13 mouse cellular contexts compared by ENCODE assay signal in genomic region chr6:39072664-39073063, GRCm38 (mm10). TPM values are rescaled to one million over a fixed set of nuclear protein-coding genes. Genes with fewer than 3 reads are reported as not detected.
DNase-seq lines count a peak whose midpoint lies in the region; ATAC-seq and TF ChIP-seq lines count a peak whose summit lies in the region.
"Had no signal": no experiment of that assay in that cellular context is flagged by ENCODE, and none has a peak within 500 bp of the region (broad histone marks: within the 10 kb centered on the region; RNA-seq: fewer than 3 reads in every experiment).

No protein-coding gene starts in this region.

- ATAC-seq in embryonic facial prominence, embryonic 11.5 days (replicated peaks; ENCODE audit: insufficient number of reproducible peaks, low FRiP score, low TSS enrichment, low read depth): no peak
- no peak for ATAC-seq in kidney, postnatal 0 days (replicated peaks; ENCODE audit: low FRiP score, low read depth)
- ATAC-seq in kidney, embryonic 14.5 days (ENCODE audit: low FRiP score, low TSS enrichment): no peak
- ATAC-seq: intestine, embryonic 16.5 days had no signal

- no peak overlapping the region for H3K4me2 ChIP-seq in embryonic facial prominence, embryonic 11.5 days (ENCODE audit: low read depth, low read length)
- no peak overlapping the region for H3K4me2 ChIP-seq in kidney, postnatal 0 days (ENCODE audit: low read length)
- no peak overlapping the region for H3K4me2 ChIP-seq in kidney, embryonic 14.5 days (replicated peaks; ENCODE audit: low read depth, low read length)
- H3K4me2 ChIP-seq: heart, embryonic 13.5 days; midbrain, embryonic 12.5 days had no signal

- H3K36me3 ChIP-seq in embryonic facial prominence, embryonic 11.5 days (replicated peaks; ENCODE audit: control insufficient read depth, insufficient read depth, low read depth, low read length): no peaks in the 10 kb centered on the region
- no peaks in the 10 kb centered on the region for H3K36me3 ChIP-seq in embryonic facial prominence, embryonic 10.5 days (replicated peaks)
- H3K36me3 ChIP-seq in kidney, postnatal 0 days (ENCODE audit: insufficient read depth, low read length): no peaks in the 10 kb centered on the region
- no peaks in the 10 kb centered on the region for H3K36me3 ChIP-seq in kidney, embryonic 14.5 days (ENCODE audit: control insufficient read depth, insufficient read depth, low read length)
- H3K36me3 ChIP-seq: heart, embryonic 13.5 days; midbrain, embryonic 12.5 days had no signal

- H3K9me3 ChIP-seq in embryonic facial prominence, embryonic 11.5 days (replicated peaks; ENCODE audit: control insufficient read depth, low read length): no peaks in the 10 kb centered on the region
- H3K9me3 ChIP-seq in embryonic facial prominence, embryonic 10.5 days: no peaks in the 10 kb centered on the region
- H3K9me3 ChIP-seq in kidney, postnatal 0 days (replicated peaks; ENCODE audit: low read length): no peaks in the 10 kb centered on the region
- H3K9me3 ChIP-seq in kidney, embryonic 14.5 days (ENCODE audit: control insufficient read depth, low read length): no peaks in the 10 kb centered on the region
- H3K9me3 ChIP-seq: heart, embryonic 13.5 days; midbrain, embryonic 12.5 days had no signal

- no peaks in the 10 kb centered on the region for H3K27me3 ChIP-seq in embryonic facial prominence, embryonic 11.5 days (ENCODE audit: control insufficient read depth, insufficient read depth, low read length)
- no peaks in the 10 kb centered on the region for H3K27me3 ChIP-seq in embryonic facial prominence, embryonic 10.5 days (replicated peaks; ENCODE audit: low read depth, poor library complexity, severe bottlenecking)
- no peaks in the 10 kb centered on the region for H3K27me3 ChIP-seq in kidney, postnatal 0 days (ENCODE audit: insufficient read depth, low read length)
- H3K27me3 ChIP-seq in kidney, embryonic 14.5 days (ENCODE audit: control insufficient read depth, insufficient read depth, low read length): no peaks in the 10 kb centered on the region
- H3K27me3 ChIP-seq: heart, embryonic 13.5 days; midbrain, embryonic 12.5 days had no signal

- no peak overlapping the region for H3K9ac ChIP-seq in embryonic facial prominence, embryonic 11.5 days (replicated peaks; ENCODE audit: low read length)
- H3K9ac ChIP-seq in kidney, postnatal 0 days (ENCODE audit: low read depth, low read length): no peak overlapping the region
- H3K9ac ChIP-seq in kidney, embryonic 14.5 days (ENCODE audit: low read depth, low read length): no peak overlapping the region
- H3K9ac ChIP-seq: heart, embryonic 13.5 days; midbrain, embryonic 12.5 days had no signal

- no peak overlapping the region for H3K27ac ChIP-seq in embryonic facial prominence, embryonic 11.5 days (replicated peaks; ENCODE audit: low read depth, low read length)
- H3K27ac ChIP-seq in embryonic facial prominence, embryonic 10.5 days (replicated peaks): no peak overlapping the region
- no peak overlapping the region for H3K27ac ChIP-seq in kidney, postnatal 0 days
- H3K27ac ChIP-seq in kidney, embryonic 14.5 days (ENCODE audit: low read depth, low read length): no peak overlapping the region
- H3K27ac ChIP-seq: heart, embryonic 13.5 days; midbrain, embryonic 12.5 days had no signal

- H3K4me3 ChIP-seq in embryonic facial prominence, embryonic 11.5 days (ENCODE audit: low read depth, low read length): no peak overlapping the region
- H3K4me3 ChIP-seq in embryonic facial prominence, embryonic 10.5 days: no peak overlapping the region
- H3K4me3 ChIP-seq in kidney, postnatal 0 days (replicated peaks; ENCODE audit: low read depth, low read length): no peak overlapping the region
- H3K4me3 ChIP-seq in kidney, embryonic 14.5 days (ENCODE audit: low read length): no peak overlapping the region
- H3K4me3 ChIP-seq: heart, embryonic 13.5 days; midbrain, embryonic 12.5 days had no signal

- 40% methylated on average over 5 of the region's 5 CpGs for WGBS in embryonic facial prominence, embryonic 11.5 days
- 63% methylated on average over 5 of the region's 5 CpGs for whole genome bisulfite sequencing in embryonic facial prominence, embryonic 10.5 days
- 9% methylated on average over 5 of the region's 5 CpGs for WGBS in kidney, postnatal 0 days
- 13% methylated on average over 5 of the region's 5 CpGs for WGBS in kidney, embryonic 14.5 days

- DNase-seq in embryonic facial prominence, embryonic 11.5 days (ENCODE audit: low spot score): peak; percentile 34
- DNase-seq in embryonic facial prominence, embryonic 10.5 days (ENCODE audit: low spot score): no peak
- peak; percentile 69 for DNase-seq in kidney, postnatal 0 days (ENCODE audit: low spot score)
- DNase-seq in right cerebral cortex, adult 2 months (ENCODE audit: low spot score in 2 of 2): peak; percentile 27 to 39
- no peak for DNase-seq in right cerebral cortex, postnatal 14 days
- no peak for DNase-seq in gastrocnemius, postnatal 14 days
- DNase-seq in cerebellum, adult 18-20 months: no peak
- DNase-seq: cerebellum, adult 9-10 months; thymus, adult 18-20 months had no signal

- intact Hi-C loops in gastrocnemius, postnatal 14 days (cut with DNase I; ENCODE audit: low total_unique reads): no loop called here

- TF ChIP-seq CTCF in kidney, postnatal 0 days (IDR thresholded peaks at IDR 0.05; ENCODE audit: low read depth): peak; percentile 32; the same call in 1 of the 2 replicates

- H3K4me1 ChIP-seq in embryonic facial prominence, embryonic 11.5 days (ENCODE audit: control insufficient read depth, insufficient read depth, low read length): peaks cover 2% of the 10 kb centered on the region; the same call in 1 of the 2 replicates
- H3K4me1 ChIP-seq in embryonic facial prominence, embryonic 10.5 days: peaks cover 8% of the 10 kb centered on the region
- H3K4me1 ChIP-seq in kidney, postnatal 0 days (replicated peaks; ENCODE audit: insufficient read depth, low read length): peaks cover 5% of the 10 kb centered on the region; the same call in 1 of the 2 replicates
- H3K4me1 ChIP-seq in kidney, embryonic 14.5 days (ENCODE audit: control insufficient read depth, insufficient read depth, low read length): no peaks in the 10 kb centered on the region
- H3K4me1 ChIP-seq: heart, embryonic 13.5 days had no signal

RNA-seq across cellular contexts. Expression of gene Parp12, which starts 45.5 kb away (rescaled TPM):
- 1.9 and 2.7 TPM in 2 replicates for polyA plus RNA-seq in embryonic facial prominence, embryonic 11.5 days (2014; fragmentation: Nextera tagmentation; extraction: Ambion mirVana)
- 0.72 and 1.3 TPM in 2 replicates for polyA plus RNA-seq in embryonic facial prominence, embryonic 10.5 days (2016; fragmentation: Nextera tagmentation; extraction: Ambion mirVana)
- polyA plus RNA-seq in kidney, postnatal 0 days (2015; fragmentation: Nextera tagmentation; extraction: Ambion mirVana): 11.9 and 13.5 TPM in 2 replicates
- polyA plus RNA-seq in kidney, embryonic 14.5 days (2014; fragmentation: Nextera tagmentation; extraction: Ambion mirVana): 3.7 and 7.4 TPM in 2 replicates
- 1 to 10 TPM; 4.1 to 4.2 TPM for total RNA-seq in gastrocnemius, postnatal 14 days (2021)

Comparison
In these comparisons a context has a peak if more than half of its experiments do, and no peak if none do; other contexts are left out.
1. DNase-seq: peak in embryonic facial prominence, embryonic 11.5 days (single experiment), kidney, postnatal 0 days (single experiment) and right cerebral cortex, adult 2 months (2 of 2); none in embryonic facial prominence, embryonic 10.5 days (single experiment), right cerebral cortex, postnatal 14 days (single experiment), gastrocnemius, postnatal 14 days (single experiment) and cerebellum, adult 18-20 months (0 of 2).